Mouse (Mus musculus) R1 (cell line): ENCODE measurements at regions not wholly inside any gene's neighbourhood (a gene's known extent, or its start where the extent isn't known, plus 50 kb on each side); places are given as distances from the start of the nearest gene placed in this dataset.

Experiments used
- DNase-seq: peaks from one replicate; pipeline ENCODE4 v3.0.0-alpha.2; 2018; ENCODE audit warnings: low read depth, low spot score

GRCm38 (mm10) chr5:141137716-141138115 is 103.6 kb upstream of the Sdk1 start:
- DNase-seq, result no peak

GRCm38 (mm10) chr5:141138771-141139360 is 102.4 kb upstream of the Sdk1 start:
- no peak for DNase-seq

- no peak for DNase-seq
These were observed 101.9 kb upstream of the Sdk1 start for GRCm38 (mm10) chr5:141139361-141139912.

- DNase-seq, result no peak
These were observed 80.9 kb upstream of the Sdk1 start for GRCm38 (mm10) chr5:141160391-141160790.

GRCm38 (mm10) chr5:141160956-141161355 is 80.3 kb upstream of the Sdk1 start:
- DNase-seq, result no peak

- no peak for DNase-seq
These were observed 58.8 kb upstream of the Sdk1 start for GRCm38 (mm10) chr5:141182442-141182841.

- DNase-seq, result no peak
These were observed 52.3 kb upstream of the Sdk1 start for GRCm38 (mm10) chr5:141189033-141189432.
